Mouse (Mus musculus) liver, adult 2 months (tissue): ENCODE results near the gene Ttc34.

Experiments used
- CTCF ChIP-seq: fragments of 200-500 bp; IDR thresholded peaks from 2 replicates; pipeline ENCODE4 v1.5.1; 2011; ENCODE audit warnings: low read depth, low read length, control low read depth
- POLR2A ChIP-seq: fragments of 200-500 bp; IDR thresholded peaks from 2 replicates; pipeline ENCODE4 v1.6.1; 2011; ENCODE audit warnings: low read length, control low read depth; ENCODE audit not compliant: insufficient read depth; ENCODE audit errors: extremely low read depth

DNA sequence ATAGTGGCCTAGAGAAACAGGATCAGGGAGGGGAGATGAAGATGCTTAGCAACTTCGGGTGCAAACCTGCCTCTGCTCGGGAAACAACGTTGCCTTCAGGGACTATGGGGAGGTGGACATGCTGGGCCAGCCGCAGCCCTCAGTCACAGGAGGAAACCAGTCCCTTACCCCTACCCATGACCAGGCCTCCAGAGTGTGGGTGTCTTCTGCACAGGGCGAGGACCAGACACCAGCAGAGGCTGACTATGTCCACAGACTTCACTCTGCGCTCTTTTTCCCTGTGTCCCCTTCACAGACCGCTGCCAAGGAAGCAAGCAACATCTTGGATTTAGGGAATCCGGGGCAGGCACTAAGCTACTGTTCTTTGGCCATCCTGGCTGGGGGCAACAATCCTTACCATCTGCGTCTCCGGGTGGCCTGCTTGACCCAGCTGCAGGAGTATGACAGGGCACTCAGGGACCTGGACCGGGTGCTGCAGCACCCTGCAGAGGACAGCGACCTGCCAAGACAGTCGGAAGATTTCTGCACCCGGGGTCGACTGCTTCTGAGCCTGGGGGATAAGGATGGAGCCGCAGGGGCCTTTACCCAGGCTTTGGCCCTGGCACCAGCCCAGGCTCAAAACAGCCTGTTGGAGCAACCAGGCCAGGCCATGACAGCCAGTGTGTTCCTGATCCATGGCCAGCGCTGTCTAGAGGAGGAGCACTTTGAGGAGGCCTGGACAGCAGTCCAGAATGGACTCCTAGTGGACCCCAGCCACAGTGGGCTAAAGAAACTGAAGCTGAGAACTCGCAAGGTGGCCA lies 27.9 kb downstream of the Ttc34 start:
- TF ChIP-seq CTCF, result no peak
- no peak for TF ChIP-seq POLR2A
